Mouse (Mus musculus): ENCODE measurements around the gene Fads2. TPM values are rescaled to one million over a fixed set of nuclear protein-coding genes. Genes with fewer than 3 reads are reported as not detected.

Gene Fads2
- total and polyA plus RNA-seq, 2 experiments = 284 to 618 TPM

DNA sequence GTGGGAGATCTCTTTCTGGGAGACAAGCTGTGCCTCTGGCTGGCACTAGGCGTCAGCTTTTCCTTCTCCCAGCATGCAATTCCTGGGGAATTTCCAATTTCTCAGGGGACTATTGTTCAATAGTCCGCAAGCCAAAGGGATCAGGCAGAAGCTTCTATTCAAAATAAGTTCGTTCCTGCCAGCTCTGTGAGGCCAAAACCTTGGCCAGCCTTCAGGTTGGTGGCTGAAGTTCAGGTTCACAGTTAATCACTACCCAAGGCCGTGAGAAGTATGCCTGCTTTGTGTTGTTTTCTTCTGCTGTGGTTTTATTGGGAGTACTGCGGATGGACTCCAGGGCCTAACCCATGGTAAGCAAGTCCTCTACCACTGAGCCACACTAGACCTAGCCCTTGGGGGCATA, 30.4 kb downstream of the Fads2 start:
- H3K9ac ChIP-seq (ENCODE audit: low read depth, low read length) = peak overlapping the region; percentile 23; the same call in 1 of the 2 replicates
- H3K27me3 ChIP-seq (ENCODE audit: control insufficient read depth, insufficient read depth, low read length) = no peaks in the 10 kb centered on the region
- 0 out of 2 replicates have a peak, but pooled peaks cover 4% of the 10 kb centered on the region for H3K79me2 ChIP-seq (ENCODE audit: control insufficient read depth, insufficient read depth, low read length)
- 15% methylated on average over 5 of the region's 5 CpGs for WGBS
- H3K27ac ChIP-seq (replicated peaks; ENCODE audit: insufficient read depth, low read depth, low read length) = peak overlapping the region; percentile 81
- H3K4me1 ChIP-seq (ENCODE audit: control insufficient read depth, insufficient read depth, low read length) = peaks cover 42% of the 10 kb centered on the region
- peaks cover 79% of the 10 kb centered on the region for H3K36me3 ChIP-seq (ENCODE audit: control insufficient read depth, insufficient read depth, low read length)
- DNase-seq (ENCODE audit: extremely low read depth, low read depth, low spot score) = peak; percentile 99
- no peak overlapping the region for H3K4me3 ChIP-seq (ENCODE audit: insufficient read depth, low read depth, low read length)
- TF ChIP-seq CTCF (IDR thresholded peaks at IDR 0.05; ENCODE audit: low read depth, low read length) (no peak), POLR2A (IDR thresholded peaks at IDR 0.05; ENCODE audit: extremely low read depth, insufficient read depth, low read length) (no peak)

DNA sequence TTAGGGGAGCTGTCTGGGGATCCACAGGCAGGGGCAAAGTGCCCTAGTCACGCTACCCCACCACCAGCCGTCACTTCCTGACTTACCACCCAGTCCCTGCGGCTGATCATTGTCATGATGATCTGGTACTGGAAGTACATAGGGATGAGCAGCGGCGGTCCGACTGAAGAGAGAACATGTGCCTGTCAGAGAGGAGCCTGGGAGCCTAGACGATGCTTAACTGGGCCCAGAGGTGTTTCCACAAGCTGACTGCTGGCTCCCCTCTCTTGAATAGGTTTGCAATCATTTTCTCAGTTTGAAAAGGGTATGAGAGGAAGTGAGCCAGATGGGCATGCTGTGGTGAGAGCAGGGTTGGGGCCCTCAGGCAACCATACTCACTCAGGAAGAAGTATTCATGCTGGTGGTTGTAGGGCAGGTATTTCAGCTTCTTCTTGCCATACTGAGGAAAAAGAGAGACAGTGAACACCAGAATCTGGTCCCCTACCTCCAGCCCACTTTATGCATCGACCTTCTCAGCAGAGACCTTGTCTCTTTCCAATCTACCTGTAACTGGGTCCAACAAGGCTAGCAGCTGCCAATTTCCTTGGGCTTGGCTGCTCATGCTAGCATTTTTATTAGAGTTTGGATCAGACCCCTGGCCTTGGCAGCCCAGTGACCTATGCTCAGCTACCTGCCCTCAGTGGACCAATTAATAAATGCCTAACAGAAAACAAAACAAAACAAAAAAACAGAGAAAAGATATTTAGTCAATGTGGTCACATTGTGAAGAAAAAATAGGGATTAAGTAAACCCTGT, 31.2 kb downstream of the Fads2 start:
- Histone ChIP-seq H3K4me3 (ENCODE audit: insufficient read depth, low read depth, low read length) (no peak overlapping the region), H3K79me2 (ENCODE audit: control insufficient read depth, insufficient read depth, low read length) (0 out of 2 replicates have a peak, but pooled peaks cover 4% of the 10 kb centered on the region), H3K4me1 (ENCODE audit: control insufficient read depth, insufficient read depth, low read length) (peaks cover 42% of the 10 kb centered on the region), H3K9ac (ENCODE audit: low read depth, low read length) (peak overlapping the region; percentile 15; the same call in 1 of the 2 replicates), H3K36me3 (ENCODE audit: control insufficient read depth, insufficient read depth, low read length) (peaks cover 79% of the 10 kb centered on the region), H3K27me3 (ENCODE audit: control insufficient read depth, insufficient read depth, low read length) (no peaks in the 10 kb centered on the region), H3K27ac (replicated peaks; ENCODE audit: insufficient read depth, low read depth, low read length) (peak overlapping the region; percentile 81)
- TF ChIP-seq CTCF (IDR thresholded peaks at IDR 0.05; ENCODE audit: low read depth, low read length) (no peak), POLR2A (IDR thresholded peaks at IDR 0.05; ENCODE audit: extremely low read depth, insufficient read depth, low read length) (no peak)
- 76% methylated on average over 8 of the region's 8 CpGs for WGBS
- peak; percentile 89 for DNase-seq (ENCODE audit: extremely low read depth, low read depth, low spot score)

- no peak overlapping the region for H3K4me3 ChIP-seq (ENCODE audit: insufficient read depth, low read depth, low read length)
- no peak for TF ChIP-seq CTCF (IDR thresholded peaks at IDR 0.05; ENCODE audit: low read depth, low read length)
- TF ChIP-seq POLR2A (IDR thresholded peaks at IDR 0.05; ENCODE audit: extremely low read depth, insufficient read depth, low read length) = no peak
- no peak overlapping the region for H3K9ac ChIP-seq (ENCODE audit: low read depth, low read length)
- 0 out of 2 replicates have a peak, but pooled peaks cover 4% of the 10 kb centered on the region for H3K79me2 ChIP-seq (ENCODE audit: control insufficient read depth, insufficient read depth, low read length)
- peaks cover 47% of the 10 kb centered on the region for H3K4me1 ChIP-seq (ENCODE audit: control insufficient read depth, insufficient read depth, low read length)
- peaks cover 80% of the 10 kb centered on the region for H3K36me3 ChIP-seq (ENCODE audit: control insufficient read depth, insufficient read depth, low read length)
- no peak for DNase-seq (ENCODE audit: extremely low read depth, low read depth, low spot score)
- no peaks in the 10 kb centered on the region for H3K27me3 ChIP-seq (ENCODE audit: control insufficient read depth, insufficient read depth, low read length)
- 68% methylated on average over 7 of the region's 7 CpGs for WGBS
- no peak overlapping the region for H3K27ac ChIP-seq (replicated peaks; ENCODE audit: insufficient read depth, low read depth, low read length)
Observed at GRCm38 (mm10) chr19:10067701-10068100, 33.8 kb downstream of the Fads2 start.

- H3K9ac ChIP-seq (ENCODE audit: low read depth, low read length) = no peak overlapping the region
- TF ChIP-seq POLR2A (IDR thresholded peaks at IDR 0.05; ENCODE audit: extremely low read depth, insufficient read depth, low read length) = no peak
- no peak for TF ChIP-seq CTCF (IDR thresholded peaks at IDR 0.05; ENCODE audit: low read depth, low read length)
- peak overlapping the region; percentile 37 for H3K27ac ChIP-seq (replicated peaks; ENCODE audit: insufficient read depth, low read depth, low read length)
- peaks cover 87% of the 10 kb centered on the region for H3K36me3 ChIP-seq (ENCODE audit: control insufficient read depth, insufficient read depth, low read length)
- H3K79me2 ChIP-seq (ENCODE audit: control insufficient read depth, insufficient read depth, low read length) = 0 out of 2 replicates have a peak, but pooled peaks cover 4% of the 10 kb centered on the region
- DNase-seq (ENCODE audit: extremely low read depth, low read depth, low spot score) = no peak
- WGBS = 73% methylated on average over 3 of the region's 3 CpGs
- no peak overlapping the region for H3K4me3 ChIP-seq (ENCODE audit: insufficient read depth, low read depth, low read length)
- H3K4me1 ChIP-seq (ENCODE audit: control insufficient read depth, insufficient read depth, low read length) = peaks cover 51% of the 10 kb centered on the region
- no peaks in the 10 kb centered on the region for H3K27me3 ChIP-seq (ENCODE audit: control insufficient read depth, insufficient read depth, low read length)
Observed at GRCm38 (mm10) chr19:10066502-10066901, 35.0 kb downstream of the Fads2 start.

DNA sequence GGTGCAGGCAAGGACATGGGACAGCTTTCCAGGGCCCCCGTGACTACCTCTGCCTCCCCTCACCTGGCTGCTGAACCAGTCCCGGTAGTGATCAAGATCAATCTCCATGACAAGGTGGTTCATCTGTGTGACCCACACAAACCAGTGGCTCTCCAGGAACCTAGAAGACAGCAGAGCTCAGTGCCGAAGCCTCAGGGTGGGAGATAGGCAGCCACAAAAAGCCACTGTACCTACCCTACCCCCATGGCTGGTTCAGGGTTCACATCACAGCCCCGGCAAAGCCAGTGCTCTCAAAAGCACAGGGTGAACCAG, 35.4 kb downstream of the Fads2 start:
- 0 out of 2 replicates have a peak, but pooled peaks cover 4% of the 10 kb centered on the region for H3K79me2 ChIP-seq (ENCODE audit: control insufficient read depth, insufficient read depth, low read length)

More for the DNA sequence above, 35.4 kb downstream of the Fads2 start:
- no peak overlapping the region for H3K4me3 ChIP-seq (ENCODE audit: insufficient read depth, low read depth, low read length)
- WGBS = 81% methylated on average over 4 of the region's 4 CpGs
- H3K27me3 ChIP-seq (ENCODE audit: control insufficient read depth, insufficient read depth, low read length) = no peaks in the 10 kb centered on the region
- no peak for DNase-seq (ENCODE audit: extremely low read depth, low read depth, low spot score)
- peaks cover 52% of the 10 kb centered on the region for H3K4me1 ChIP-seq (ENCODE audit: control insufficient read depth, insufficient read depth, low read length)
- peaks cover 88% of the 10 kb centered on the region for H3K36me3 ChIP-seq (ENCODE audit: control insufficient read depth, insufficient read depth, low read length)
- H3K27ac ChIP-seq (replicated peaks; ENCODE audit: insufficient read depth, low read depth, low read length) = peak overlapping the region; percentile 37
- peak overlapping the region; percentile 29; the same call in 1 of the 2 replicates for H3K9ac ChIP-seq (ENCODE audit: low read depth, low read length)
- TF ChIP-seq POLR2A (IDR thresholded peaks at IDR 0.05; ENCODE audit: extremely low read depth, insufficient read depth, low read length) (no peak), CTCF (IDR thresholded peaks at IDR 0.05; ENCODE audit: low read depth, low read length) (no peak)
